Mouse (Mus musculus) G1E (cell line): Measurements from ENCODE around the gene Atxn3.

Experiments
- CTCF ChIP-seq: IDR thresholded peaks from 2 replicates; pipeline ENCODE4 v1.5.1; 2012; ENCODE audit warnings: low read depth, low read length, inconsistent platforms, mixed read lengths
- GATA1 ChIP-seq: IDR thresholded peaks from 2 replicates; pipeline ENCODE4 v1.6.1; 2012; ENCODE audit warnings: borderline replicate concordance, low read length, inconsistent platforms, mixed read lengths
- TAL1 ChIP-seq: conservative IDR thresholded peaks from 2 replicates; pipeline ENCODE4 v1.6.1; 2012; ENCODE audit warnings: low read depth, low read length, inconsistent platforms, mixed read lengths

DNA sequence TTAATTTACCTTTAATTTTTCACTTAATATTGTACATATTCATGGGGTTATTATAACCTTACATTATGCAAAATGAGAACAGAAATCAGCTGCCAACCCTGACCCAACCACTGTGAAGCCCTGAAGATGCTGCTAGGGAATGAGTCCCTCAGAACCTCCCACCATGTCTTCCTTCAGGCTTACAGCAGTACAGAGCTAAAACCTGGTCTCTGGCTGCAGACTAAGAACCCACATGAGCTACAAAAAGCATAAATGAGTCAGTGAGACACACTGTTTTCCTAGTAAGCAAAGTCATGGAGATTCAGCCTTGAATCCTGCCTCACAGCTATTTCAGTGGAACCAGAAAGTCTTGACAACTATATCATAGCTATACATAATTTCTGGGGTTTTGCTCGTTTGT is 29.6 kb downstream of the Atxn3 start:
- TF ChIP-seq CTCF (no peak), GATA1 (no peak), TAL1 (no peak)
